Mouse (Mus musculus): ENCODE data around the gene Enthd1. TPM values are rescaled to one million over a fixed set of nuclear protein-coding genes. Genes with fewer than 3 reads are reported as not detected.

Gene Enthd1
- total and polyA plus RNA-seq, 2 experiments from 2014 or later: not detected

DNA sequence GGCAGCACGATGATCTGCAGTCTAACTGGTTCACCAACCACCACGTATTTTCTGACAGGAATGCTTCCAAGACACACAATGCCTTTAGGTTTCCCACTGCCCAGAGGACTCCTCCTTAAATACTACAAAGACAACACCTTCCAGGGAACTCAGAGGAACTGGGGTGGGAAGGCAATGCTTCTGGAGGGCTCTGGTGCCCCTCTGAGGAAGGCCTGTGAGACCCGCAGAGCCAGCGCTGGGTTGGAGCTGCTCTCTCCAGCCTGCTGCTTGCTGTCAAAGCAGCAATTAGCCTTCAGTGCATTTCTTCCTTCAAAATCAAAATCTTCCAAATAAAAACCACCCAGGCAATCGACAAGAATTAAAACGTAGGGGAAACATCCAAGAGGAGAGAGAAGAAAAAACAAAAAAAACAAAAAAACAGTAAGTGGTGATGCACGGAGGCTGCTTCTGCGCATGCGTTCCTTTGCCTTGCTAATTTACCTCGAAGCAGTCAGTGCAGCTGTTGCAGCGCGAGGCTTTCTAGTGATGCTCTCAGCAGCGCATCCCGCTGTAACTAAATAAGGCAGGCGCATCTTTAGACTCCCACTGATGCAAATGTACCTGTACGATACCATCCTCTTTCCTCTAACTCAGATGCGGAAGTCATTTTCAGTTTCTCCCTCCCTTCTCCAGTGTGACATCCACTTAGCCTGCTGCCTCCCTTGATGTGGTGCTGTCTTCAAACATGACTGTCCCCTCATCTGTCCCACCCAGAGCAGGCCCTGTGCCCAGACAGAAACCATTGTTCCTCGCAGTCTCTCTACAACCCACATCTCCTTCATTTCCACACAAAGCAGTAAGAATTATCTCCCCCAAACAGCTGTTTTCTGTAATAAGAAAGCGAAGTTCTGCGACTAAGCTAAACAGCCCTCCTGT, 34.7 kb downstream of the Enthd1 start:
- Histone ChIP-seq H3K4me1 (ENCODE audit: insufficient read depth, low read length) (no peaks in the 10 kb centered on the region), H3K36me3 (ENCODE audit: insufficient read depth, low read length) (no peaks in the 10 kb centered on the region), H3K9me3 (ENCODE audit: low read length) (no peaks in the 10 kb centered on the region), H3K9ac (replicated peaks; ENCODE audit: low read length, poor library complexity, severe bottlenecking) (peak overlapping the region; percentile 19; the same call in 1 of the 2 replicates), H3K4me3 (ENCODE audit: low read depth, low read length) (0 out of 2 replicates have a peak overlapping the region, but pooled peaks have one; percentile 5), H3K4me2 (ENCODE audit: low read depth, low read length, poor library complexity, severe bottlenecking) (no peak overlapping the region), H3K27me3 (ENCODE audit: insufficient read depth, low read length) (no peaks in the 10 kb centered on the region), H3K27ac (ENCODE audit: low read depth, low read length) (peak overlapping the region; percentile 51)
- DNase-seq (ENCODE audit: low spot score) (peak; percentile 84), ATAC-seq (ENCODE audit: low FRiP score) (no peak)
- WGBS: 27% methylated on average over 20 of the region's 20 CpGs
- 0 out of 2 replicates have a peak, but pooled peaks have one; percentile 5 for TF ChIP-seq CTCF (IDR thresholded peaks at IDR 0.05)

DNA sequence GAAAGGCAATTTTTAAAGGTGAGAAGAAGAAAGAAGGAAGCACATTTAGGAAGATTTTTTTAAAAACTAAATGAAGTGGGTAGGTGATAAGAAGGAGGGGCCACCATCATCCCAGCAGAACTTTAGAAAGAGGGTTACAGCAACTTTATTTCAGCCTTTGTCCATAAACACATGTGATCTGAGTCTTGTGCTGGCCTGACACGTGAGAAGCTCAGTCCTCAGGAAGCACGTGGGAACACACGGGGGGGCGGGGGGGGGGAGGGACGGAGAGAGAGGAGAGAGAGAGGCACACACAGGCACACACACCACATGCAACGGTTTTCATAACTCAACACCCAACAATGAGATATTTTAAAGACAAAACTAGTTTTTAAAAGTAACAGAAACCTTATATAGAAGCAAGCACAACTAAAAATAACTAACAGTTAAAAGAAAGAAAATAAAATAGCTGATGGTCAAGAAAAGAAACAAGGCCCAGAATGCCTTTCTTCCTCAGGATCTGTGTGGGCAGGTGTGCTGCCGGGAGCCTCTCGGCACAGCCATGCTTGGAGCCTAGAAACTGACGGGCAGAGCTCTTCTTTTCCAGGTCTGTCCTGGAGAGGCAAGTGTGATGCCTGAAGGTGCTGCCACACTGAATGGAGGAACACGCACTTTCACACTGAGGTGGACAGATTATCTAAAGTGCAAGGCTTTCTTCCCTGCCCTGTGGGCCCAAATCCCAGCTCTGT, 43.1 kb downstream of the Enthd1 start:
- no peaks in the 10 kb centered on the region for H3K36me3 ChIP-seq (ENCODE audit: insufficient read depth, low read length)
- H3K9ac ChIP-seq (replicated peaks; ENCODE audit: low read length, poor library complexity, severe bottlenecking): no peak overlapping the region
- no peak for DNase-seq (ENCODE audit: low spot score)
- H3K4me1 ChIP-seq (ENCODE audit: insufficient read depth, low read length): peaks cover 4% of the 10 kb centered on the region; the same call in 1 of the 2 replicates
- H3K27ac ChIP-seq (ENCODE audit: low read depth, low read length): no peak overlapping the region
- no peak for TF ChIP-seq CTCF (IDR thresholded peaks at IDR 0.05)
- WGBS: 51% methylated on average over 10 of the region's 10 CpGs
- no peaks in the 10 kb centered on the region for H3K27me3 ChIP-seq (ENCODE audit: insufficient read depth, low read length)
- no peak overlapping the region for H3K4me2 ChIP-seq (ENCODE audit: low read depth, low read length, poor library complexity, severe bottlenecking)
- ATAC-seq (ENCODE audit: low FRiP score): no peak
- H3K9me3 ChIP-seq (ENCODE audit: low read length): no peaks in the 10 kb centered on the region
- no peak overlapping the region for H3K4me3 ChIP-seq (ENCODE audit: low read depth, low read length)

DNA sequence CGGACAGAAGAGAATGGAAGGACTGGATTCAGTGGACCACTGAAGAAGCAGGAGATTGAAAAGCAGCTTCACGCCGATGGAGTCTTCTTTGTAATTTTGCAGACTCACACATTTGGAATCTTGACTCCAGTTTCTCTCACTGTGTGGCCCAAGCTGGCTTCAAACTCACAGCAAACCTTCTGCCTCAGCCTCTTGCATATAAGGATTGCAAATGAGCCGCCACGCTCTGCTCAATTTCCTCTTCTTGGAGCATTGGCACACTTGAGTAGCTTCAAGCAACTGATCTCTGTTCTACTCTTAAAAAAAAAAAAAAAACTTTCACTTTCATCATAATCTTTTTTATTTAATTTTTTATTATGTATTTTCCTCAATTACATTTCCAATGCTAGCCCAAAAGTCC, 45.0 kb downstream of the Enthd1 start:
- no peak for DNase-seq (ENCODE audit: low spot score)
- no peak for TF ChIP-seq CTCF (IDR thresholded peaks at IDR 0.05)
- Histone ChIP-seq H3K4me2 (ENCODE audit: low read depth, low read length, poor library complexity, severe bottlenecking) (no peak overlapping the region), H3K27me3 (ENCODE audit: insufficient read depth, low read length) (no peaks in the 10 kb centered on the region), H3K36me3 (ENCODE audit: insufficient read depth, low read length) (no peaks in the 10 kb centered on the region), H3K27ac (ENCODE audit: low read depth, low read length) (no peak overlapping the region), H3K9ac (replicated peaks; ENCODE audit: low read length, poor library complexity, severe bottlenecking) (no peak overlapping the region), H3K4me1 (ENCODE audit: insufficient read depth, low read length) (peaks cover 4% of the 10 kb centered on the region; the same call in 1 of the 2 replicates), H3K9me3 (ENCODE audit: low read length) (no peaks in the 10 kb centered on the region), H3K4me3 (ENCODE audit: low read depth, low read length) (no peak overlapping the region)
- 93% methylated on average over 5 of the region's 5 CpGs for WGBS
- ATAC-seq (ENCODE audit: low FRiP score): no peak

DNA sequence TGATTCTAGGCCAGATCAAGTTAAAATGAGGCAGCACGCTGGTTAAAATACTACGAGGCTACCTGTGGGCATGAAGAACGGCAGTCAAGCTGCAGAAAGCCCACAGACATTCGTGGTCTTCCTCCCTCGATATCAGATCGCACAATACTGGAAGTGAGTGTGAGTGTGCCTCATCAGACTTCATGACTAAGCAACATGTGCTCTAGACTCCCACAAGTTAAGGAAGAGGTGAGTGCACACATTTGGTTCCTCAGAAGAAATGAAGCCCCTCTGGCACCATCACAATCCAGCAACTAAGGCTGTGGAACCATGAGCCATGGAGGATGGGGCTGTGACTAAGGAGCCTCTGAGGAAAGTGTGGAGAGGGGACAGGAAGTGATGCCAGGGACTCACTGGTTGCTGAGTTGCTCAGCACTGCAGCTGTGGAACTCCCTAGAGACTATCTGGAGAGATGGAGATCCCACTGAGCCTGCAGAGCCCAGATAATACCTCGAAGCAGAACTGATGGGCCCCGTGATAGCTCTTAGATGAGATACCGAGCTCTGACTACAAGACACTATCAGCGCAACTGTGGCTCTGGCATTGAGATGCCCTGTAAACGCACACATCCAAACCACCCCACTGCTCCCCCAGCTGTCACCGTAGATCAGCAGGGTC, 46.3 kb downstream of the Enthd1 start:
- no peak for ATAC-seq (ENCODE audit: low FRiP score)
- no peak for TF ChIP-seq CTCF (IDR thresholded peaks at IDR 0.05)
- Histone ChIP-seq H3K4me1 (ENCODE audit: insufficient read depth, low read length) (peaks cover 4% of the 10 kb centered on the region; the same call in 1 of the 2 replicates), H3K27ac (ENCODE audit: low read depth, low read length) (peak overlapping the region; percentile 70), H3K9ac (replicated peaks; ENCODE audit: low read length, poor library complexity, severe bottlenecking) (peak overlapping the region; percentile 44; the same call in 1 of the 2 replicates), H3K4me3 (ENCODE audit: low read depth, low read length) (no peak overlapping the region), H3K36me3 (ENCODE audit: insufficient read depth, low read length) (no peaks in the 10 kb centered on the region), H3K27me3 (ENCODE audit: insufficient read depth, low read length) (no peaks in the 10 kb centered on the region), H3K4me2 (ENCODE audit: low read depth, low read length, poor library complexity, severe bottlenecking) (no peak overlapping the region), H3K9me3 (ENCODE audit: low read length) (no peaks in the 10 kb centered on the region)
- 86% methylated on average over 12 of the region's 12 CpGs for WGBS
- no peak for DNase-seq (ENCODE audit: low spot score)

DNA sequence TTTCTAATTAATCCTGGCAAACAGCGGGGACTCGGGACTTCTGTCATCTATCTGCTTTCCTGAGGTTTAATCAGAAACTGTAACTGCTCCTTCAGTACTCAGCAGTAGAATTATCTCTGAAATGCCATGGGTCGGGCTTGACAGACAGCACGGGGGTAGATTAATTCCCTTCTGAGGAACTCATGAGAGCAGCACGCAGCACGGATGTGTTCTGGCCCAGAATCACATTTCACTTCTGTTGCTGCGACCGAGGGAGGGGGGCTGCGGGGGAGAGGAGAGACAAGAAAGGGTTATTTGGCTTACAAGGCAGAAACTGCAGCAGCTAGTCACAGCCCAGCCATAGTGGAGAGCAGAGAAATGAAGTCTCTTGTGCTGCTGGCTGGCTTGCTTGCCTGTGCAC, 47.0 kb downstream of the Enthd1 start:
- DNase-seq (ENCODE audit: low spot score) (peak; percentile 67), ATAC-seq (ENCODE audit: low FRiP score) (no peak)
- WGBS: 25% methylated on average over 9 of the region's 9 CpGs
- TF ChIP-seq CTCF (IDR thresholded peaks at IDR 0.05): no peak
- Histone ChIP-seq H3K27me3 (ENCODE audit: insufficient read depth, low read length) (no peaks in the 10 kb centered on the region), H3K4me1 (ENCODE audit: insufficient read depth, low read length) (peaks cover 4% of the 10 kb centered on the region; the same call in 1 of the 2 replicates), H3K36me3 (ENCODE audit: insufficient read depth, low read length) (no peaks in the 10 kb centered on the region), H3K4me3 (ENCODE audit: low read depth, low read length) (no peak overlapping the region), H3K9ac (replicated peaks; ENCODE audit: low read length, poor library complexity, severe bottlenecking) (peak overlapping the region; percentile 44; the same call in 1 of the 2 replicates), H3K9me3 (ENCODE audit: low read length) (no peaks in the 10 kb centered on the region), H3K4me2 (ENCODE audit: low read depth, low read length, poor library complexity, severe bottlenecking) (no peak overlapping the region), H3K27ac (ENCODE audit: low read depth, low read length) (peak overlapping the region; percentile 70)

Measured in midbrain, postnatal 0 days (tissue).